Mouse (Mus musculus): Measurements from ENCODE around the gene Zfp341. TPM values are rescaled to one million over a fixed set of nuclear protein-coding genes. Genes with fewer than 3 reads are reported as not detected.

The Zfp341 gene
- polyA plus RNA-seq, 1 experiment from 2014 or later, result 0.44 TPM

- no peak for ATAC-seq
- Histone ChIP-seq H3K4me3 (ENCODE audit: low read depth, low read length) (no peak overlapping the region), H3K27me3 (replicated peaks; ENCODE audit: control insufficient read depth, insufficient read depth, low read length) (no peaks in the 10 kb centered on the region), H3K36me3 (ENCODE audit: control insufficient read depth, insufficient read depth) (peaks cover 10% of the 10 kb centered on the region; the same call in 1 of the 2 replicates), H3K4me1 (replicated peaks; ENCODE audit: control insufficient read depth, insufficient read depth, low read length) (no peaks in the 10 kb centered on the region), H3K27ac (ENCODE audit: low read depth, low read length) (no peak overlapping the region), H3K9me3 (ENCODE audit: control insufficient read depth) (no peaks in the 10 kb centered on the region), H3K4me2 (replicated peaks; ENCODE audit: low read depth) (no peak overlapping the region), H3K9ac (ENCODE audit: low read depth, low read length) (no peak overlapping the region)
- peak; percentile 69 for TF ChIP-seq CTCF (IDR thresholded peaks at IDR 0.05; ENCODE audit: low read depth)
- WGBS, result 81% methylated on average over 5 of the region's 5 CpGs
These were observed 33.5 kb downstream of the Zfp341 start for GRCm38 (mm10) chr2:154646634-154647033.

GRCm38 (mm10) chr2:154648086-154648485, 35.0 kb downstream of the Zfp341 start:
- no peaks in the 10 kb centered on the region for H3K9me3 ChIP-seq (ENCODE audit: control insufficient read depth)
- 21% methylated on average over 3 of the region's 3 CpGs for WGBS

GRCm38 (mm10) chr2:154650404-154650803, 37.3 kb downstream of the Zfp341 start:
- Histone ChIP-seq H3K9me3 (ENCODE audit: control insufficient read depth) (no peaks in the 10 kb centered on the region), H3K36me3 (ENCODE audit: control insufficient read depth, insufficient read depth) (0 out of 2 replicates have a peak, but pooled peaks cover under 1% of the 10 kb centered on the region), H3K27ac (ENCODE audit: low read depth, low read length) (no peak overlapping the region), H3K4me1 (replicated peaks; ENCODE audit: control insufficient read depth, insufficient read depth, low read length) (no peaks in the 10 kb centered on the region), H3K9ac (ENCODE audit: low read depth, low read length) (no peak overlapping the region), H3K4me3 (ENCODE audit: low read depth, low read length) (no peak overlapping the region), H3K4me2 (replicated peaks; ENCODE audit: low read depth) (no peak overlapping the region), H3K27me3 (replicated peaks; ENCODE audit: control insufficient read depth, insufficient read depth, low read length) (no peaks in the 10 kb centered on the region)
- 70% methylated on average over 3 of the region's 3 CpGs for WGBS
- peak; percentile 25; the same call in 1 of the 2 replicates for TF ChIP-seq CTCF (IDR thresholded peaks at IDR 0.05; ENCODE audit: low read depth)
- no peak for ATAC-seq

More at GRCm38 (mm10) chr2:154648086-154648485, 35.0 kb downstream of the Zfp341 start:
- H3K4me1 ChIP-seq (replicated peaks; ENCODE audit: control insufficient read depth, insufficient read depth, low read length), result no peaks in the 10 kb centered on the region
- no peak overlapping the region for H3K4me2 ChIP-seq (replicated peaks; ENCODE audit: low read depth)
- peak; percentile 80 for TF ChIP-seq CTCF (IDR thresholded peaks at IDR 0.05; ENCODE audit: low read depth)
- peaks cover 10% of the 10 kb centered on the region; the same call in 1 of the 2 replicates for H3K36me3 ChIP-seq (ENCODE audit: control insufficient read depth, insufficient read depth)
- no peaks in the 10 kb centered on the region for H3K27me3 ChIP-seq (replicated peaks; ENCODE audit: control insufficient read depth, insufficient read depth, low read length)
- no peak overlapping the region for H3K27ac ChIP-seq (ENCODE audit: low read depth, low read length)
- H3K4me3 ChIP-seq (ENCODE audit: low read depth, low read length), result no peak overlapping the region
- no peak for ATAC-seq
- no peak overlapping the region for H3K9ac ChIP-seq (ENCODE audit: low read depth, low read length)

GRCm38 (mm10) chr2:154651363-154651762, 38.3 kb downstream of the Zfp341 start, which contains the start of gene Chmp4b:
Gene Chmp4b (plus strand): TSS chr2:154651705.
- no peaks in the 10 kb centered on the region for H3K4me1 ChIP-seq (replicated peaks; ENCODE audit: control insufficient read depth, insufficient read depth, low read length)
- no peak for TF ChIP-seq CTCF (IDR thresholded peaks at IDR 0.05; ENCODE audit: low read depth)
- no peaks in the 10 kb centered on the region for H3K36me3 ChIP-seq (ENCODE audit: control insufficient read depth, insufficient read depth)
- H3K4me3 ChIP-seq (ENCODE audit: low read depth, low read length), result no peak within 1 kb of the TSS
- WGBS, result 31% methylated on average over 8 of the region's 8 CpGs
- no peak within 1 kb of the TSS for H3K4me2 ChIP-seq (replicated peaks; ENCODE audit: low read depth)
- ATAC-seq, result peak; percentile 63
- no peak within 1 kb of the TSS for H3K27ac ChIP-seq (ENCODE audit: low read depth, low read length)
- no peaks in the 10 kb centered on the region for H3K9me3 ChIP-seq (ENCODE audit: control insufficient read depth)
- no peak within 1 kb of the TSS for H3K9ac ChIP-seq (ENCODE audit: low read depth, low read length)
- no peaks in the 10 kb centered on the region for H3K27me3 ChIP-seq (replicated peaks; ENCODE audit: control insufficient read depth, insufficient read depth, low read length)

- Histone ChIP-seq H3K4me3 (ENCODE audit: low read depth, low read length) (no peak overlapping the region), H3K9ac (ENCODE audit: low read depth, low read length) (no peak overlapping the region), H3K9me3 (ENCODE audit: control insufficient read depth) (no peaks in the 10 kb centered on the region), H3K27ac (ENCODE audit: low read depth, low read length) (no peak overlapping the region), H3K4me2 (replicated peaks; ENCODE audit: low read depth) (no peak overlapping the region), H3K4me1 (replicated peaks; ENCODE audit: control insufficient read depth, insufficient read depth, low read length) (no peaks in the 10 kb centered on the region; the same call in 1 of the 2 replicates), H3K27me3 (replicated peaks; ENCODE audit: control insufficient read depth, insufficient read depth, low read length) (no peaks in the 10 kb centered on the region), H3K36me3 (ENCODE audit: control insufficient read depth, insufficient read depth) (no peaks in the 10 kb centered on the region)
- no peak for ATAC-seq
- no peak for TF ChIP-seq CTCF (IDR thresholded peaks at IDR 0.05; ENCODE audit: low read depth)
- WGBS, result 95% methylated on average over 12 of the region's 12 CpGs
These were observed 41.9 kb downstream of the Zfp341 start for GRCm38 (mm10) chr2:154654976-154655375.

- Histone ChIP-seq H3K4me1 (replicated peaks; ENCODE audit: control insufficient read depth, insufficient read depth, low read length) (peaks cover 4% of the 10 kb centered on the region; the same call in 1 of the 2 replicates), H3K9me3 (ENCODE audit: control insufficient read depth) (no peaks in the 10 kb centered on the region), H3K27me3 (replicated peaks; ENCODE audit: control insufficient read depth, insufficient read depth, low read length) (no peaks in the 10 kb centered on the region), H3K4me2 (replicated peaks; ENCODE audit: low read depth) (peak overlapping the region; percentile 48), H3K9ac (ENCODE audit: low read depth, low read length) (no peak overlapping the region), H3K27ac (ENCODE audit: low read depth, low read length) (no peak overlapping the region), H3K4me3 (ENCODE audit: low read depth, low read length) (no peak overlapping the region), H3K36me3 (ENCODE audit: control insufficient read depth, insufficient read depth) (0 out of 2 replicates have a peak, but pooled peaks cover 5% of the 10 kb centered on the region)
- no peak for TF ChIP-seq CTCF (IDR thresholded peaks at IDR 0.05; ENCODE audit: low read depth)
- WGBS, result 61% methylated on average over 2 of the region's 2 CpGs
- no peak for ATAC-seq
These were observed 42.8 kb downstream of the Zfp341 start for GRCm38 (mm10) chr2:154655878-154656414.
